Mouse (Mus musculus) small intestine, adult 2 months (tissue): Measurements from ENCODE around the gene Lgi2.

ENCODE experiments used
- CTCF ChIP-seq: fragments of 200-500 bp; IDR thresholded peaks from 2 replicates; pipeline ENCODE4 v1.5.1; 2012; ENCODE audit warnings: low read depth, mild to moderate bottlenecking, control low read depth, inconsistent platforms, low read length, moderate library complexity, mixed read lengths; ENCODE audit not compliant: insufficient replicate concordance, insufficient read length; ENCODE audit errors: extremely low read depth
- POLR2A ChIP-seq: fragments of 200-500 bp; IDR thresholded peaks from 2 replicates; pipeline ENCODE4 v1.6.1; 2012; ENCODE audit warnings: low read depth, mild to moderate bottlenecking, control low read depth, inconsistent platforms, low read length, moderate library complexity

- TF ChIP-seq POLR2A (no peak), CTCF (no peak)
These were observed 29.2 kb downstream of the Lgi2 start for GRCm38 (mm10) chr5:52537024-52537423.
